Mouse (Mus musculus) kidney, adult 8-10 months (tissue): ENCODE data around the gene Olfr1425.
"Not testable (repeated sequence)": the region's sequence is repeated elsewhere in the genome, so short reads cannot be mapped to it uniquely, and the experiment has no call there.

ENCODE experiments used
- DNase-seq, 2 experiments: peaks; one replicate each; pipeline ENCODE4 v3.0.0; 2022

Gene Olfr1425

GRCm38 (mm10) chr19:12077631-12078030 is at the start of gene Olfr1425:
TSS of gene Olfr1425 (minus strand) at chr19:12077731.
- DNase-seq = not testable (repeated sequence)

GRCm38 (mm10) chr19:12123103-12123502 is 45.6 kb upstream of the Olfr1425 start, which contains the start of gene Olfr76:
TSS of gene Olfr76 (minus strand) at chr19:12123203.
- no peak for DNase-seq

GRCm38 (mm10) chr19:12116464-12116863 is 38.9 kb upstream of the Olfr1425 start:
- no peak for DNase-seq

- no peak for DNase-seq
Observed at GRCm38 (mm10) chr19:12115797-12116196, 38.3 kb upstream of the Olfr1425 start, which contains the start of gene Olfr1428. TSS of gene Olfr1428 (minus strand) at chr19:12115897.

- DNase-seq = no peak
Observed at GRCm38 (mm10) chr19:12113807-12114206, 36.3 kb upstream of the Olfr1425 start.

- DNase-seq = no peak
Observed at GRCm38 (mm10) chr19:12104541-12104940, 27.0 kb upstream of the Olfr1425 start.

GRCm38 (mm10) chr19:12103234-12103633 is 25.7 kb upstream of the Olfr1425 start, which contains the start of gene Olfr1427:
TSS of gene Olfr1427 (minus strand) at chr19:12103334.
- DNase-seq = no peak

GRCm38 (mm10) chr19:12091913-12092312 is 14.4 kb upstream of the Olfr1425 start, which contains the start of gene Olfr1426:
TSS of gene Olfr1426 (minus strand) at chr19:12092013.
- DNase-seq = no peak

GRCm38 (mm10) chr19:12069546-12069945 is 8.0 kb downstream of the Olfr1425 start:
- DNase-seq = peak in 1 of 2 experiments; percentile 13

GRCm38 (mm10) chr19:12067806-12068205 is 9.7 kb downstream of the Olfr1425 start:
- not testable (repeated sequence) for DNase-seq

- DNase-seq = not testable (repeated sequence)
Observed at GRCm38 (mm10) chr19:12062582-12062981, 14.9 kb downstream of the Olfr1425 start, which contains the start of gene Olfr1424. TSS of gene Olfr1424 (minus strand) at chr19:12062682.

GRCm38 (mm10) chr19:12043163-12043562 is 34.4 kb downstream of the Olfr1425 start:
- DNase-seq = no peak

- DNase-seq = no peak
Observed at GRCm38 (mm10) chr19:12041217-12041616, 36.3 kb downstream of the Olfr1425 start, which contains the start of gene Olfr1423. TSS of gene Olfr1423 (minus strand) at chr19:12041317.

GRCm38 (mm10) chr19:12037727-12038126 is 39.8 kb downstream of the Olfr1425 start:
- no peak for DNase-seq

GRCm38 (mm10) chr19:12026606-12027005 is 50.9 kb downstream of the Olfr1425 start:
- no peak for DNase-seq

GRCm38 (mm10) chr19:12025333-12025732 is 52.2 kb downstream of the Olfr1425 start:
- DNase-seq = no peak

- no peak for DNase-seq
Observed at GRCm38 (mm10) chr19:12024149-12024548, 53.4 kb downstream of the Olfr1425 start.
